Mouse (Mus musculus): ENCODE results near the gene Ntrk2.

DNA sequence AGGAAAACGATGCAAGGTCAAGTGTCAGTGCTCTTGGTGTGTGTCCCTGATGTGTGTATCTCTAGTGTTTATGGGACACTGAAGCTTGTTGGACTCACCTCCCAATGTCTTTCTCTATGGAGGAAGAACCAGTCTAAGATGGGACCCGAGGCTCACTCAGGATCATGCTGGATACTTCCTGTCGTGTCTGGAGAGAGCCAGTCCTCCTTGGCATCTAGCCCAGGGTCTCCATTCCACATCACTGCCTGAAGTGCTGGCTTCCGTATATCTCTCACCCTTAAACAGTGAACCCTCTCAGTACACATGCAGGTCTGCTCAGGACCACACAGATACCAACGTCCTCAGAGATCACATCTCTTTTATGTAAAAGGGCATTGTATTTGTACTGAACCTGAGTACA lies 166.1 kb downstream of the Ntrk2 start:
- no peak for TF ChIP-seq CTCF (IDR thresholded peaks at IDR 0.05; ENCODE audit: extremely low read depth, insufficient read depth, low read length)
- no peak for TF ChIP-seq POLR2A (IDR thresholded peaks at IDR 0.05; ENCODE audit: extremely low read depth, insufficient read depth, low read length)
